Mouse (Mus musculus): Measurements from ENCODE around the gene Nav3.

DNA sequence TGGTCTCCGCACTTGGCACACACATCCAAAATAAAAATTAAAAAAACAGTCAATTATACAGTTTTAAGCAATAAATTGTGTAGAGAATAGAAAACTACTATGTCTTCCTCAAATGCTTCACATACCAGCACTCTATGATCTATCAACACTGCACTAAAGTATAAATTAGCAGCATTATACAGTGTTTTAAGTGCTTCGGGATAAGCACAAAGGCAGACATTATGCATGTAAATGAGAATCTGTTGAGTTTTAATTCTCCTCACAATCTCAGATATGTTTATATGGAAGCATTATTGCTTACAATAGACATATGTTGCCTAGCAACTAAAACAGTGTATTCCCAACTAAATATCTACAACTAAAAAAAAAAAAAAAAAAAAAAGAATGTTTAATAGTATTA is 183.2 kb downstream of the Nav3 start:
- TF ChIP-seq CTCF (IDR thresholded peaks at IDR 0.05; ENCODE audit: extremely low read depth, insufficient read length, insufficient replicate concordance, low read depth, low read length) = no peak
- TF ChIP-seq POLR2A (IDR thresholded peaks at IDR 0.05; ENCODE audit: low read depth, low read length) = no peak
